In genomic region chr1:92815100-92815499, GRCm38 (mm10) we compare ENCODE assay signal across 27 mouse cellular contexts. TPM values are rescaled to one million over a fixed set of nuclear protein-coding genes. Genes with fewer than 3 reads are reported as not detected.
DNase-seq lines count a peak whose midpoint lies in the region; ATAC-seq and TF ChIP-seq lines count a peak whose summit lies in the region.
"Had no signal": no experiment of that assay in that cellular context is flagged by ENCODE, and none has a peak within 500 bp of the region (broad histone marks: within the 10 kb centered on the region; RNA-seq: fewer than 3 reads in every experiment).

No protein-coding gene starts in this region.

- peaks cover 25% of the 10 kb centered on the region for H3K4me1 ChIP-seq in limb, embryonic 13.5 days
- H3K4me1 ChIP-seq in limb, embryonic 10.5 days = peaks cover 17% of the 10 kb centered on the region
- no peaks in the 10 kb centered on the region for H3K4me1 ChIP-seq in embryonic fibroblast, embryonic 13.5 days (ENCODE audit: control insufficient read depth, insufficient read depth, low read length)
- peaks cover 6% of the 10 kb centered on the region; the same call in 1 of the 2 replicates for H3K4me1 ChIP-seq in stomach, embryonic 15.5 days
- H3K4me1 ChIP-seq in lung, postnatal 0 days (ENCODE audit: insufficient read depth, low read depth, low read length) = no peaks in the 10 kb centered on the region
- H3K4me1 ChIP-seq: liver, embryonic 12.5 days; midbrain, embryonic 13.5 days; neural tube, embryonic 15.5 days had no signal

- TF ChIP-seq EP300 in lung, postnatal 0 days (IDR thresholded peaks at IDR 0.05) = no peak

- H3K4me2 ChIP-seq in limb, embryonic 13.5 days (replicated peaks) = no peak overlapping the region
- H3K4me2 ChIP-seq in stomach, embryonic 15.5 days = no peak overlapping the region
- no peak overlapping the region for H3K4me2 ChIP-seq in lung, postnatal 0 days (replicated peaks; ENCODE audit: low read depth, low read length)
- H3K4me2 ChIP-seq: hindbrain, embryonic 12.5 days; intestine, embryonic 15.5 days; liver, embryonic 12.5 days; midbrain, embryonic 13.5 days; neural tube, embryonic 15.5 days had no signal

- no peak overlapping the region for H3K9ac ChIP-seq in limb, embryonic 13.5 days
- H3K9ac ChIP-seq in stomach, embryonic 15.5 days = no peak overlapping the region
- no peak overlapping the region for H3K9ac ChIP-seq in lung, postnatal 0 days (replicated peaks; ENCODE audit: low read depth)
- H3K9ac ChIP-seq: hindbrain, embryonic 12.5 days; intestine, embryonic 15.5 days; liver, embryonic 12.5 days; liver, postnatal 0 days; midbrain, embryonic 13.5 days; neural tube, embryonic 15.5 days had no signal

- no peaks in the 10 kb centered on the region for H3K36me3 ChIP-seq in limb, embryonic 13.5 days
- H3K36me3 ChIP-seq in limb, embryonic 10.5 days = no peaks in the 10 kb centered on the region
- H3K36me3 ChIP-seq in stomach, embryonic 15.5 days = no peaks in the 10 kb centered on the region
- no peaks in the 10 kb centered on the region for H3K36me3 ChIP-seq in lung, postnatal 0 days (ENCODE audit: insufficient read depth, low read length)
- H3K36me3 ChIP-seq: hindbrain, embryonic 12.5 days; intestine, embryonic 15.5 days; liver, embryonic 12.5 days; midbrain, embryonic 13.5 days; neural tube, embryonic 15.5 days had no signal

- no peak for TF ChIP-seq POLR2A in embryonic fibroblast, embryonic 13.5 days (IDR thresholded peaks at IDR 0.05; ENCODE audit: low read depth, low read length)

- in situ Hi-C loops in Patski (cut with MboI; ENCODE audit: low pct_unique_long_range_greater_than_20kb) = no loop called here

- CTCF ChIA-PET in Patski (lab: Charles Lee) = interaction anchor here (0.9 to 1.1 kb wide), 2 partner anchors 46 to 81 kb away, joined by 3 read pairs; no protein-coding TSS in a partner anchor

- POLR2A ChIA-PET in Patski (lab: Charles Lee) = interaction anchor here (0.9 to 1.0 kb wide), 2 partner anchors 17 to 27 kb away, joined by 3 to 4 read pairs; partner anchors contain the start of gene Gpc1

- WGBS in limb, embryonic 13.5 days = 47% methylated on average over 9 of the region's 9 CpGs
- WGBS in limb, embryonic 10.5 days = 74% methylated on average over 9 of the region's 9 CpGs
- 53% methylated on average over 9 of the region's 9 CpGs for WGBS in stomach, embryonic 15.5 days
- WGBS in lung, postnatal 0 days = 63% methylated on average over 9 of the region's 9 CpGs

- no peaks in the 10 kb centered on the region for H3K27me3 ChIP-seq in limb, embryonic 13.5 days
- H3K27me3 ChIP-seq in limb, embryonic 10.5 days (ENCODE audit: low read depth, poor library complexity, severe bottlenecking) = no peaks in the 10 kb centered on the region
- no peaks in the 10 kb centered on the region for H3K27me3 ChIP-seq in Patski
- no peaks in the 10 kb centered on the region for H3K27me3 ChIP-seq in stomach, embryonic 15.5 days (replicated peaks)
- no peaks in the 10 kb centered on the region for H3K27me3 ChIP-seq in lung, postnatal 0 days (replicated peaks; ENCODE audit: insufficient read depth, low read length)
- H3K27me3 ChIP-seq: hindbrain, embryonic 12.5 days; intestine, embryonic 15.5 days; liver, embryonic 12.5 days; midbrain, embryonic 13.5 days; neural tube, embryonic 15.5 days had no signal

- peak overlapping the region; percentile 67 for H3K27ac ChIP-seq in limb, embryonic 13.5 days
- H3K27ac ChIP-seq in limb, embryonic 10.5 days = no peak overlapping the region
- H3K27ac ChIP-seq in embryonic fibroblast, embryonic 13.5 days (ENCODE audit: insufficient read depth, low read length) = 0 out of 2 replicates have a peak overlapping the region, but pooled peaks have one; percentile 8
- peak overlapping the region; percentile 57; the same call in 1 of the 2 replicates for H3K27ac ChIP-seq in stomach, embryonic 15.5 days
- H3K27ac ChIP-seq in lung, postnatal 0 days (ENCODE audit: low read length) = no peak overlapping the region
- H3K27ac ChIP-seq: hindbrain, embryonic 12.5 days; hindbrain, postnatal 0 days; liver, embryonic 12.5 days; macrophage; midbrain, embryonic 13.5 days; neural tube, embryonic 15.5 days had no signal

- H3K9me3 ChIP-seq in limb, embryonic 13.5 days = no peaks in the 10 kb centered on the region
- no peaks in the 10 kb centered on the region for H3K9me3 ChIP-seq in limb, embryonic 10.5 days (replicated peaks)
- H3K9me3 ChIP-seq in stomach, embryonic 15.5 days = no peaks in the 10 kb centered on the region
- H3K9me3 ChIP-seq in lung, postnatal 0 days (ENCODE audit: low read length) = no peaks in the 10 kb centered on the region
- H3K9me3 ChIP-seq: hindbrain, embryonic 12.5 days; intestine, embryonic 15.5 days; liver, embryonic 12.5 days; midbrain, embryonic 13.5 days; neural tube, embryonic 15.5 days had no signal

- DNase-seq in limb, embryonic 10.5 days (ENCODE audit: low spot score) = no peak
- DNase-seq in Patski (ENCODE audit: low read depth, low spot score) = no peak
- DNase-seq in lung, postnatal 0 days (ENCODE audit: low spot score) = no peak
- DNase-seq in cerebellum, adult 11 months = no peak
- DNase-seq in heart, adult 11 months = no peak
- DNase-seq: adrenal gland, postnatal 14 days; B cell, adult 2 months; cerebellum, adult 11-12 months; cerebellum, postnatal 25 days; gastrocnemius, postnatal 10 days; kidney, adult 2 months; layer of hippocampus, postnatal 36 days; liver, postnatal 0 days; lung, postnatal 10 days; right cerebral cortex, postnatal 14 days; thymus, adult 2 months; thymus, postnatal 4 days had no signal

- ATAC-seq in limb, embryonic 13.5 days (ENCODE audit: low FRiP score, low read depth) = no peak
- peak; percentile 86 for ATAC-seq in Patski
- ATAC-seq in stomach, embryonic 15.5 days (ENCODE audit: insufficient read depth, low FRiP score, low read depth) = no peak
- ATAC-seq in lung, postnatal 0 days = no peak
- ATAC-seq: hindbrain, postnatal 0 days; liver, embryonic 12.5 days; liver, postnatal 0 days; midbrain, embryonic 13.5 days had no signal

- H3K4me3 ChIP-seq in limb, embryonic 13.5 days = no peak overlapping the region
- no peak overlapping the region for H3K4me3 ChIP-seq in limb, embryonic 10.5 days
- no peak overlapping the region for H3K4me3 ChIP-seq in embryonic fibroblast, embryonic 13.5 days (ENCODE audit: insufficient read depth, low read length)
- no peak overlapping the region for H3K4me3 ChIP-seq in stomach, embryonic 15.5 days (replicated peaks)
- H3K4me3 ChIP-seq in lung, postnatal 0 days (ENCODE audit: low read depth, low read length) = no peak overlapping the region
- H3K4me3 ChIP-seq: hindbrain, embryonic 12.5 days; intestine, embryonic 15.5 days; liver, embryonic 12.5 days; midbrain, embryonic 13.5 days; neural tube, embryonic 15.5 days had no signal

- no peak for TF ChIP-seq CTCF in Patski (IDR thresholded peaks at IDR 0.05)
- TF ChIP-seq CTCF in embryonic fibroblast, embryonic 13.5 days (IDR thresholded peaks at IDR 0.05; ENCODE audit: borderline replicate concordance, insufficient read depth, low read length) = no peak
- TF ChIP-seq CTCF in lung, postnatal 0 days (IDR thresholded peaks at IDR 0.05) = no peak

RNA-seq across cellular contexts. Expression of gene Gpc1, which starts 16.3 kb away (rescaled TPM):
- 67.7 and 71.4 TPM in 2 replicates for polyA plus RNA-seq in limb, embryonic 13.5 days (2015; fragmentation: Nextera tagmentation; extraction: Ambion mirVana)
- 82.0 and 87.4 TPM in 2 replicates for polyA plus RNA-seq in limb, embryonic 10.5 days (2016; fragmentation: Nextera tagmentation; extraction: Ambion mirVana)
- polyA plus RNA-seq in Patski (2021) = 131 TPM
- polyA plus RNA-seq in embryonic fibroblast, embryonic 13.5 days (2011; ENCODE audit: insufficient read length, low read depth, missing spikeins) = 105 and 112 TPM in 2 replicates
- polyA plus RNA-seq in stomach, embryonic 15.5 days (2015; fragmentation: Nextera tagmentation; extraction: Ambion mirVana) = 48.7 TPM in 2 replicates
- polyA plus RNA-seq in lung, postnatal 0 days (2015; fragmentation: Nextera tagmentation; extraction: Ambion mirVana) = 11.0 and 12.5 TPM in 2 replicates

Comparison
In these comparisons a context has a peak if more than half of its experiments do, and no peak if none do; other contexts are left out.
1. H3K27ac ChIP-seq: peak in limb, embryonic 13.5 days (single experiment), embryonic fibroblast, embryonic 13.5 days (single experiment) and stomach, embryonic 15.5 days (single experiment); none in limb, embryonic 10.5 days (single experiment) and lung, postnatal 0 days (single experiment).